Mouse (Mus musculus) CH12F3 (cell line): ENCODE results near the gene Ago3.

Experiments
- in situ Hi-C: fragments of 300-500 bp; cut with MboI; formaldehyde crosslinking; loops from 2 replicates; pipeline ENCODE4 v1.14.3; 2020; ENCODE audit warnings: low sequenced_read_pairs

Gene Ago3

GRCm38 (mm10) chr4:126314393-126314792 lies 115.0 kb downstream of the Ago3 start:
- in situ Hi-C loops: no loop called here

- in situ Hi-C loops: no loop called here
Measured at GRCm38 (mm10) chr4:126313202-126313601, 116.2 kb downstream of the Ago3 start.

- in situ Hi-C loops: no loop called here
Measured at GRCm38 (mm10) chr4:126311566-126312200, 117.7 kb downstream of the Ago3 start.

GRCm38 (mm10) chr4:126310344-126310743 lies 119.0 kb downstream of the Ago3 start:
- in situ Hi-C loops: no loop called here

- in situ Hi-C loops: loop anchor here (10.0 kb wide), 1 partner anchor 85 kb away; no protein-coding TSS in a partner anchor
Measured at GRCm38 (mm10) chr4:126309922-126310309, 119.4 kb downstream of the Ago3 start.

GRCm38 (mm10) chr4:126309211-126309921 lies 120.0 kb downstream of the Ago3 start:
- in situ Hi-C loops: loop anchor here (10.0 kb wide), 1 partner anchor 85 kb away; no protein-coding TSS in a partner anchor

GRCm38 (mm10) chr4:126306827-126307226 lies 122.5 kb downstream of the Ago3 start:
- in situ Hi-C loops: loop anchor here (10.0 kb wide), 1 partner anchor 82 kb away; no protein-coding TSS in a partner anchor

GRCm38 (mm10) chr4:126306058-126306457 lies 123.3 kb downstream of the Ago3 start:
- in situ Hi-C loops: loop anchor here (10.0 kb wide), 1 partner anchor 81 kb away; no protein-coding TSS in a partner anchor

GRCm38 (mm10) chr4:126305428-126305827 lies 123.9 kb downstream of the Ago3 start:
- in situ Hi-C loops: loop anchor here (10.0 kb wide), 1 partner anchor 81 kb away; no protein-coding TSS in a partner anchor

GRCm38 (mm10) chr4:126303877-126304276 lies 125.5 kb downstream of the Ago3 start:
- in situ Hi-C loops: loop anchor here (10.0 kb wide), 1 partner anchor 79 kb away; no protein-coding TSS in a partner anchor

GRCm38 (mm10) chr4:126301584-126302309 lies 127.6 kb downstream of the Ago3 start:
- in situ Hi-C loops: loop anchor here (10.0 kb wide), 1 partner anchor 77 kb away; no protein-coding TSS in a partner anchor

GRCm38 (mm10) chr4:126300916-126301583 lies 128.3 kb downstream of the Ago3 start:
- in situ Hi-C loops: loop anchor here (10.0 kb wide), 1 partner anchor 76 kb away; no protein-coding TSS in a partner anchor

- in situ Hi-C loops: no loop called here
Measured at GRCm38 (mm10) chr4:126296617-126297101, 132.7 kb downstream of the Ago3 start.

- in situ Hi-C loops: no loop called here
Measured at GRCm38 (mm10) chr4:126295937-126296336, 133.4 kb downstream of the Ago3 start.

- in situ Hi-C loops: no loop called here
Measured at GRCm38 (mm10) chr4:126295152-126295551, 134.2 kb downstream of the Ago3 start.

- in situ Hi-C loops: no loop called here
Measured at GRCm38 (mm10) chr4:126291196-126291595, 138.2 kb downstream of the Ago3 start.

GRCm38 (mm10) chr4:126290314-126290713 lies 139.0 kb downstream of the Ago3 start:
- in situ Hi-C loops: no loop called here

- in situ Hi-C loops: no loop called here
Measured at GRCm38 (mm10) chr4:126288085-126288666, 141.2 kb downstream of the Ago3 start.

- in situ Hi-C loops: no loop called here
Measured at GRCm38 (mm10) chr4:126287302-126287995, 141.9 kb downstream of the Ago3 start.
